Mouse (Mus musculus) C2C12 (cell line): ENCODE results near the gene Tprg.

Source experiments
- CEBPB ChIP-seq: IDR thresholded peaks from one replicate; pipeline ENCODE4 v1.6.1; 2011; ENCODE audit warnings: low read depth, mild to moderate bottlenecking, control low read depth, moderate library complexity
- CTCF ChIP-seq: IDR thresholded peaks from one replicate; pipeline ENCODE4 v1.5.1; 2011; ENCODE audit not compliant: control insufficient read depth, insufficient read depth, insufficient read length
- FOSL1 ChIP-seq: IDR thresholded peaks from one replicate; pipeline ENCODE4 v1.8.0; 2011; ENCODE audit warnings: mild to moderate bottlenecking, low read length; ENCODE audit not compliant: poor library complexity, insufficient read depth, severe bottlenecking
- MYOD1 ChIP-seq: IDR thresholded peaks from one replicate; pipeline ENCODE4 v1.6.1; 2011; ENCODE audit warnings: low read depth; ENCODE audit not compliant: control insufficient read depth, insufficient read length

DNA sequence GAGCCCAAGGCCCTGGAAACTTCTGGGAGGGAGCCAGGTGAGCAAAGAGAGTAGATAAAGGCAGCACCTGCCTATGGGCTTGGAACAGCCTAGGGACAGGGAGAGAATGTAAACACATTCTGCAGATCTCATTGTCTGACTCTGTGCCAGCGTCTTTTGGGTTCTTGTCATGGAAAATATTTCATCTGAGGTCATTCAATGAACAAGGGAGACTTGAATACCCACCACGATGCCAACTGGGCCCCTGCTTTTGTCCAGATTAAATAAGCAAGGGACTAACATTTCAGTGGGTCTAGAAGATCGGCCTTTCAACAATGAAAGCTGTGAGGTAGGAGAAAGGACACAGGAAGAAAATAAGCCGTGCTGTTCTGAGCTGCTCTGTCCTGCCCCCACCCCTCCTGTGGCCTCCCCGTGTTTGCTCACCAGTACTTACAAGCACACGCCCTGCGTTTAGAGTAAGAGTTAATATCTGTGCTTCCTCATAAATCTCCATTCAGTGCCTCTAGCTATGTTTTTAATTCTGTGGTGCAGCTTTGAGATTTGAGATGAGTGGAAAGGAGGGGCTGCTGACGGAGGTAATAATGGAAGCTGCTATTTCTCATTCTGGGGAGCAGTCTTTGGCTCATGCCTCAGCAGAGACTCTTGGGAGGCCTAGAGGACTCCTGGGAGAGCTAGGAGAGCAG lies 120.7 kb downstream of the Tprg start:
- TF ChIP-seq CTCF: no peak
- TF ChIP-seq FOSL1: no peak
- TF ChIP-seq CEBPB: no peak
- no peak for TF ChIP-seq MYOD1
